Mouse (Mus musculus) erythroblast, embryonic 14.5 days (primary cell): Measurements from ENCODE around the gene Vamp5. TPM values are rescaled to one million over a fixed set of nuclear protein-coding genes. Genes with fewer than 3 reads are reported as not detected.

ENCODE experiments used
- H3K27me3 ChIP-seq: 2 replicates; pipeline ENCODE4 v1.6.1; 2012; ENCODE audit warnings: inconsistent platforms; ENCODE audit not compliant: control insufficient read depth
- H3K36me3 ChIP-seq: 2 replicates; pipeline ENCODE4 v1.6.1; 2012; ENCODE audit warnings: mild to moderate bottlenecking, inconsistent platforms; ENCODE audit not compliant: control insufficient read depth
- H3K4me1 ChIP-seq: 2 replicates; pipeline ENCODE4 v1.6.1; 2012; ENCODE audit warnings: inconsistent platforms; ENCODE audit not compliant: control insufficient read depth
- H3K4me3 ChIP-seq: replicated peaks from 2 replicates; pipeline ENCODE3; 2012; ENCODE audit warnings: moderate library complexity, mild to moderate bottlenecking, inconsistent platforms
- H3K9me3 ChIP-seq: 2 replicates; pipeline ENCODE4 v1.6.1; 2012; ENCODE audit warnings: low read length, inconsistent platforms, mixed read lengths; ENCODE audit not compliant: control insufficient read depth
- GATA1 ChIP-seq: IDR thresholded peaks from 2 replicates; pipeline ENCODE4 v1.6.1; 2012; ENCODE audit warnings: low read length, inconsistent platforms, mixed read lengths
- TAL1 ChIP-seq: IDR thresholded peaks from 3 replicates; pipeline ENCODE4 v1.6.1; 2012; ENCODE audit warnings: low read length, inconsistent platforms, mixed read lengths
- polyA plus RNA-seq: library from polyadenylated mRNA; stranded (reverse); fragments of >175 nt; gene quantifications from 2 replicates; pipeline ENCODE4 v1.2.3, GENCODE M21; 2012

The Vamp5 gene
- polyA plus RNA-seq, 1 experiment = 6.0 TPM

DNA sequence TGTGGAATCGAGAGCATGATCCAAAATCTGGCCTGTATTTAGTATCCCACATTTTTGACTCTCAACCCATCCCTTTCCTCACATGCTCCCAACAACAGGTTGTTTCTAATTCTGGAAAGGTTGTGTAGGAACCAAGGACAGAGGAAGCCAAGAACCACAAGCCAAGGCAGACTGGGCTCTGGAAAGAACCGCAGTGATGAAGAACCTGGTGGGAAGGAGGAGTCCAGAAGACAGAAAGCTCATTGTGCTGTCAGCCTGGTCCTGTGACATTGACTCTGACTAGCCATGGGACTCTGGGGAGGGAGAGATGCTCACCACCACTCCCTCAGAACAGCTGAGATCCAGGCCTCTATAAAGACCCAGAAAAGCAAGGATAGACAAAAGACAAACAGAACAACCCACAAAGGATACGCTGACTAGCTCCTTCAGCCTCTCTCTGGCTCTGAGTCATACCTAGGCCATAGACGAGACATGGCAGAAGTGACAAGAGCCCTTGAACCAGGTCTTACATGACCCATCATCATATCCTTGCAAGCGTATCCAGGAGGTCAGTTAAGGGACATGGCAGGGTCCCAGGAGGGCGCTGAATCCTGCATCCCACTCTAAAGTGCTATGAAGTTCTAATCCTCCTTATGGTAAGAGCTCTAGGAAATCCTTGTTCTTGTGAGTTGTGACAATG is 3.0 kb upstream of the Vamp5 start:
- no peaks in the 10 kb centered on the region for H3K27me3 ChIP-seq
- peaks cover 95% of the 10 kb centered on the region for H3K4me1 ChIP-seq
- H3K4me3 ChIP-seq = peak overlapping the region; percentile 20
- H3K9me3 ChIP-seq = no peaks in the 10 kb centered on the region
- TF ChIP-seq GATA1 (no peak), TAL1 (no peak)
- peaks cover 66% of the 10 kb centered on the region for H3K36me3 ChIP-seq

DNA sequence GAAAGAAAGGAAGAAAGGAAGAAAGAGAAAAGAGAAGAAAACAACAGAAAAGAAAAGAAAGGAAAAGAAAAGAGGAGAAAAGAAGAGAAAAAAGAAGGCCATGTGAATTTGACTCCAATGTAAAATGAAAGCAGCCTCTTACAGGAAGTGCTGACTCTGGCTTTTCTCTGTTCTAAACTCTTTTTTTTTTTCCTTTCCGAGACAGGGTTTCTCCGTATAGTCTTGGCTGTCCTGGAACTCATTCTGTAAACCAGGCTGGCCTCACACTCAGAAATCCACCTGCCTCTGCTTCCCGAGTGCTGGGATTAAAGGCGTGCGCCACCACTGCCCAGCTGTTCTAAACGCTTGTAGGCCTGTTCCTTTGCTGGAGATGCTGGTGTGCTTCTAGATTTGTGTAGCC is 2.2 kb upstream of the Vamp5 start:
- Histone ChIP-seq H3K27me3 (no peaks in the 10 kb centered on the region), H3K4me1 (peaks cover 95% of the 10 kb centered on the region), H3K9me3 (no peaks in the 10 kb centered on the region), H3K36me3 (peaks cover 66% of the 10 kb centered on the region), H3K4me3 (no peak overlapping the region)
- TF ChIP-seq GATA1 (no peak), TAL1 (no peak)

DNA sequence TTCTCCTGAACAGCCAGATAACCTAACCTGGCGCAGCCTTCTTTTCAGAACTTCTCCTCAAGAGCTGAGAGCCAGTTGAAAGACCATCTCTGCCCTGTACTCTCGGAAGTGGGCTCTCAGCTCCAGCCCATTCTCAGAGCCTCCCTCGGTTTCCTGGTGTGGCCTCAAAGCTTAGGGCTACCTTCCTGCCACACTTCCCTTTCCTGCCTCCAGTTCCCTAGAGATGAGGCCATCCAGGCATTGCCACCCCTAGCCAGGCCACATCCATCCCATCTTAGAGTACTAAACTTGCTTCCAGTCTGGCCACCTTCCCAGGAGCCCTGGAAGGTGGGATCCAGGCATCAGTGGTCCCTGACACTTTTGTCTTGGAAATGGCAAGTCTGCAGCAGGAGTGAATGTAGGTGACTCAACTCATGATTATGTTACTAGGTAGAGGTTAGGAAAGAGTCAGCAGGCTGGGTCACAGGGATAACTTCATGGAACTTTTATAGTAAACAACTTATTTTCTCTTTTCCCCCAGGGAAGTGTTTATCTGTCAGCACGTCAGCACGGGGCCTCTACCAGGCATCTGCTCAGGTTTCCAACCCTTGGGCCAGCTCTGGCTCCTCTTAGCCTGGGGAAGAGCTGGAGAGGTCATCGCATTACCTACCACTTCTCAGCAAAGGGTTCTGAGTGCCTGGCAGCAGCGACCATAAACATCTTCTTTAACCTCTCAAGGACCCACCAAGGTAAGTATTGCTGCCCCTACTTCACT is 714 bp downstream of the Vamp5 start:
- Histone ChIP-seq H3K36me3 (peaks cover 59% of the 10 kb centered on the region), H3K4me3 (peak overlapping the region; percentile 95), H3K4me1 (peaks cover 86% of the 10 kb centered on the region), H3K27me3 (no peaks in the 10 kb centered on the region), H3K9me3 (no peaks in the 10 kb centered on the region)
- TF ChIP-seq GATA1 = no peak
- no peak for TF ChIP-seq TAL1

DNA sequence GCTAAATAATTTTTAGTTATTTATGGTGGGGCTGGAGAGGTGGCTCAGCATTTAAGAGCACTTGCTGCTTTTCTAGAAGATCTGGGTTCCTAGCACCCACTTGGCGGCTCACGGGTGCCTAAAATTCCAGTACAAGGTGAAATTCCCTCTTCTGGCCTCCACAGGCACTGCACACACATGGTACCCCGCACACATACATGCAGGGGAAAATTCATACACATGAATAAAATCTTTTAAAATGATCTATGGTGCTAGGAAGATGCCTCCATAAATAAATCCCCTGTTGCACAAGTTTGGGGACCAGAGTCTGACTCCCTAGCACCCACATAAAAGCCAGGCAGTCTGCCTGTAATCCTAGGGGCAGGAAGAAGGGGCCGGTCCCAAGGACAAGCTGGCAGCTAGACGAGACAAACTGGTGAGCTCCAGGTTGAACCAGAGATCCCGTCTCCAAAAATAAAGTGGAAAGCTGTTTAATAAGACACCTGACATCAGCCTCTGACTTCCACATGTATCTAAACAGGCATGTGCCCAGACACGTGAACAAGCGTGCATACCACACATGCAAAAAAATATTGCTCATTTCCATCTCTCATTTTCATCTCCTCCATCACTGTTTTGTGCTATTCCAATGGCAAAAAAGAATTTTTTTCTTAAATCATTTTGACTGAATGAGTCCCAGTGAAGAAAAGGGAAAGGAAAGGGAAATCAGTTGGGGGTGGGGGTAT is 1.6 kb downstream of the Vamp5 start:
- H3K4me3 ChIP-seq = peak overlapping the region; percentile 95
- H3K9me3 ChIP-seq = no peaks in the 10 kb centered on the region
- H3K36me3 ChIP-seq = peaks cover 58% of the 10 kb centered on the region
- no peaks in the 10 kb centered on the region for H3K27me3 ChIP-seq
- H3K4me1 ChIP-seq = peaks cover 86% of the 10 kb centered on the region
- TF ChIP-seq GATA1 (no peak), TAL1 (no peak)

DNA sequence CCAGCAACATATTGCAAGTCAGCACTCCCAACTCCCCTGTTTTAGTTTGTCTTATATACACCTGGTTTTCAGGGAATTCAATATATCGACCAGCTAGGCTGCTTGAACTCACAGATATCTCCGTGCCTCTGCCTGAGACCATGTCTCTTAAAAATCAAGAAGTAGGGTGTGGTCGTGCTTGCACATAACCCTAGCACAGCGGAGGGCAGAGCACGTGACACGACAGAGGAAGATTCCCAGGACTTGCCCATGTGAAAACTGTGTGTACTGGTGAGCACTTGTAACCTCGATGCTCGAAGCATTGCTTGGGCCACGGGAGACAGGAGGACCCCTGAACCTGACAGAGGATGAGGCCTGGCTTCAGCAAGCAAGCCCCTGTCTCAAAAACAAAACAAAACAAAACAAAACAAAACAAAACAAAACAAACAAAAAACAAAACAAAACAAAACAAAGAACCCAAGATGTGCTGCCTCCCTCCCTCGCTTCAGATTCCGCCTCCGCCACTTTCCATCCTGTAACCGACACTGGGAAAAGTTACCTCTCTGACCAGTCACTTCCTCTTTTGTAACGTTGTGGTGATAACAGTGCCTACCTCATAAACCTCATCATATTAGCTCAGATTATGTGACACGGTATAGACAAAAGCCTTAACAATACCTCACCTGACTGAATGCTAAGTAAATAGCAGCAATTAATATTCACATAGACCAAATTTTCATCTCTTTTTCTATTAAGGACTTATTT is 5.3 kb downstream of the Vamp5 start:
- peaks cover 81% of the 10 kb centered on the region for H3K4me1 ChIP-seq
- peak overlapping the region; percentile 43 for H3K4me3 ChIP-seq
- H3K27me3 ChIP-seq = no peaks in the 10 kb centered on the region
- no peak for TF ChIP-seq GATA1
- TF ChIP-seq TAL1 = no peak
- peaks cover 74% of the 10 kb centered on the region for H3K36me3 ChIP-seq
- no peaks in the 10 kb centered on the region for H3K9me3 ChIP-seq

DNA sequence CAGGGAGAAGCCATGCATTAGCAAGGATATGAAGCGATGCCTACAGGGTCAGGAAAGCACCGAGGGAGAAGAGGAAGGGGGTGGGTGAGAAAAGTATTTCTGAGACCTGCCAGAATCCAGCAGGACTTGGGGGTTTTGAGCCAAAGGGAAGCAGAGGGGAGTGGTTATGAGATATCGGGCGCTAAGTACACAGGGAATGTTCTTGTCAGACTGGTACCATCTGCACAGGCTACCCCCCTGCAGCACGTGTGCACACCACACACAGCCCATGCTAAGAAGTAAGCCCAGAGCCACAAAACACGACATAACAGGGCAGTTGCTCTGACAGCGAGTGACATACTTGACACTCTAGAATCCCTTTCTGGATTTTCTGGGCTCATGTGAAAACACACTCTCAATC is 6.1 kb downstream of the Vamp5 start:
- H3K4me1 ChIP-seq = peaks cover 80% of the 10 kb centered on the region
- H3K4me3 ChIP-seq = no peak overlapping the region
- H3K36me3 ChIP-seq = peaks cover 81% of the 10 kb centered on the region

DNA sequence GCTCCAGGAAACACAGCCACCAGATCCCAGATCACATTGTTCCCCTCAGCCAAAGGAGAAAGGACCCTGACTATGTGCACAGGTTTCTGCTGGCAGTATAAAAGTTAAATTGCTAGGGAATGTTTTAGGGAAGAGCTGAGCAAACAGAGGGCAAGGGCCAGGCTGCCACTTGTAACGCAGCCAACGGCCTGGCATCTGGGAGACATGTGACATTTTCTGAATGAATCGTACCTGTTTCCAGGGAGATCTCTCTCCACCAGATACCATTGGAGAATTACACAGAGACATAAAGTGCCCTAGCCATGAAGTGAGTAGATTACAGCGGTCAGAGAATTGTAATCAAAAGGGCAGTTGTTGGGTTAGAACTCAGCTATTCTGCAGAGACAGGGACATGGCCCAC is 7.1 kb downstream of the Vamp5 start:
- TF ChIP-seq GATA1 (no peak), TAL1 (no peak)
- H3K9me3 ChIP-seq = no peaks in the 10 kb centered on the region
- peaks cover 70% of the 10 kb centered on the region for H3K4me1 ChIP-seq
- H3K27me3 ChIP-seq = no peaks in the 10 kb centered on the region
- peaks cover 85% of the 10 kb centered on the region for H3K36me3 ChIP-seq
- no peak overlapping the region for H3K4me3 ChIP-seq

More for the DNA sequence above, 6.1 kb downstream of the Vamp5 start:
- Histone ChIP-seq H3K27me3 (no peaks in the 10 kb centered on the region), H3K9me3 (no peaks in the 10 kb centered on the region)
- TF ChIP-seq GATA1 = no peak
- no peak for TF ChIP-seq TAL1

DNA sequence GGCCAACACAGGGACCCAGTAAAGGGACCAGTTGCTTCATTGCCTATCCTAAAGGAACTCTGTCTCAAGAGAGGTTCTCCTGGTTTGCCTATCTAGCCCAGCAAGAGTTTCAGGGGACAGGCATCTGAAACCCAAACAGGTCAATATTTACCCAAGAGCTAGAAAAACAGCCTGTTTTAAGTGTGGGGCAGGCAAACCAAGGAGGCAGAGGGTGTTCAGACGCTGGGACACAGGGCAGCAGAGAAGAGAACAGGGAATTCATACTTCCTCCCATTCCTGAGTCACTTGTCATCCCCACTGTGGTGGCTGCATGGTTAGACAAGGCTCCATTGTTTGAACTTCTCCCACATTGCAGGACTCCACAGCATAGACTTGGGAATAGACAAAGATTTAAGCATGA is 8.7 kb downstream of the Vamp5 start:
- Histone ChIP-seq H3K4me3 (no peak overlapping the region), H3K4me1 (peaks cover 60% of the 10 kb centered on the region), H3K9me3 (no peaks in the 10 kb centered on the region)

DNA sequence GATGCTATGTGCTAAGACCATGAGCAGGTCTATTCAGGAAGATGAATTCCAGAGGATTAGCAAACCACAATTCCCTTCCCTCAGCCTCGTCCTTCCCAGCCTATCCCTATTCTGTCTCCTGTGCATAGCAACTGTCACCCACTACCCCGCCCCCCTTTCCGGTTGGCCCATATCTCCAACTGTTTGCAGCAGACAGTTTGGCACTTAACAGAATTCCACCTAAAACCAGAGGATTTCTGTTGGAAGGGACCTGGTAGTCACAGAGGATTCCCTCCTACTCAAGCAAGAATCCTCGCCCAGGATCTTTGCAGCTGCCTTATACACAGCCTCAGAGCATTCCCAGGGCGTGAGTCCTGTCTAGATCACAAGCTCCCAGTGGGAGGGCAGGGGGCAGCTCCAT is 9.1 kb downstream of the Vamp5 start:
- no peaks in the 10 kb centered on the region for H3K9me3 ChIP-seq
- H3K27me3 ChIP-seq = no peaks in the 10 kb centered on the region
- no peak for TF ChIP-seq GATA1
- no peak for TF ChIP-seq TAL1
- peaks cover 73% of the 10 kb centered on the region for H3K36me3 ChIP-seq
- no peak overlapping the region for H3K4me3 ChIP-seq
- H3K4me1 ChIP-seq = peaks cover 58% of the 10 kb centered on the region

More for the DNA sequence above, 8.7 kb downstream of the Vamp5 start:
- no peaks in the 10 kb centered on the region for H3K27me3 ChIP-seq
- H3K36me3 ChIP-seq = peaks cover 76% of the 10 kb centered on the region
- TF ChIP-seq TAL1 (no peak), GATA1 (no peak)
